Mouse (Mus musculus): ENCODE results near the gene Nedd9. TPM values are rescaled to one million over a fixed set of nuclear protein-coding genes. Genes with fewer than 3 reads are reported as not detected.

The Nedd9 gene
- polyA plus RNA-seq (2015; fragmentation: Nextera tagmentation; extraction: Ambion mirVana): 76.1 and 77.6 TPM in 2 replicates

DNA sequence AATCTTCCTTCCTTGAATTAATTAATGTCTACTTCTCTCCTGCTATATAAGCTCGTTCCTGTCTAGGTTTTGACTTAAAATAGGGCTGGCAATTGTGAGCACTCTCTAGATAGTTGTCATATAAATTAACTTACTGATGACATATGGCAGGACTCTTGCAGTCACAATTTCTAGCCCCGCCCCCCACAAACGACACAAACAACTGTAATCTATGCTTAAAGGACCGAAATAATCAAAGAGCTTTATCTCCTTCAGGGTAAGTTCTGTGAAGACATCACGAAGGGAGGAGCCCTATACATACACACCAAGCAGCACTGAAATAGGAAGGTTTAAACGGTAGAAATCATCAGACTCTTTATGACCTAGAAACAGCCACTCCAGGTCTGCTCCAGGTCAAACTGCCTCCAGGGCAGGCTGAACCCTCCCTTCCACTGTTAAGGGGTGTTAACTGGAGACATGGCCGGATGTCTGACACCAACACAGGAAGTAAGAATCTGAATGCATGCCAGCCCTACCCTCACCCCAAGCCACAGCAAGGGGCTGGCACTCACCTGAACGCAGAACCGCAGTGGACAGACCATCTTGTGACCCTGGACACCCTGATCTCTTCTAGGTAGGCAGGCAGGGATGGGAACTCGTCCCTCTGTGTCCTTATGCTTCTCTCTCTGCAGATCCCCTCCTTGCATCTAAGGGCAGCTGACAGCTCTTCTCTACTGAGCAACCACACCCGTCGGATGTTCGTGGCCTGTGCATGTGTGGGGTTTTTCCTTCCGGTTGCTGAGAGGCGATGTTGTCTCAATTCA, at the start of gene Nedd9:
Nedd9 (minus strand) TSS at position 757 of the 803 bp plus-strand sequence.
- peak; percentile 70 for ATAC-seq (ENCODE audit: low read depth)
- Histone ChIP-seq H3K27ac (ENCODE audit: low read length) (peak within 1 kb of the TSS; percentile 42; the same call in 1 of the 2 replicates), H3K9me3 (ENCODE audit: control insufficient read depth, low read length) (no peaks in the 10 kb centered on the region), H3K36me3 (ENCODE audit: control insufficient read depth, insufficient read depth, low read length) (no peaks in the 10 kb centered on the region), H3K27me3 (ENCODE audit: control insufficient read depth, insufficient read depth, low read depth, low read length) (no peaks in the 10 kb centered on the region), H3K4me1 (replicated peaks; ENCODE audit: control insufficient read depth, insufficient read depth, low read length) (peaks cover 8% of the 10 kb centered on the region; the same call in 1 of the 2 replicates), H3K4me3 (ENCODE audit: low read length) (no peak within 1 kb of the TSS), H3K4me2 (ENCODE audit: low read depth, low read length) (0 out of 2 replicates have a peak within 1 kb of the TSS, but pooled peaks have one; percentile 12), H3K9ac (ENCODE audit: low read length) (no peak within 1 kb of the TSS; the same call in 1 of the 2 replicates)
- WGBS: 49% methylated on average over 15 of the region's 15 CpGs

DNA sequence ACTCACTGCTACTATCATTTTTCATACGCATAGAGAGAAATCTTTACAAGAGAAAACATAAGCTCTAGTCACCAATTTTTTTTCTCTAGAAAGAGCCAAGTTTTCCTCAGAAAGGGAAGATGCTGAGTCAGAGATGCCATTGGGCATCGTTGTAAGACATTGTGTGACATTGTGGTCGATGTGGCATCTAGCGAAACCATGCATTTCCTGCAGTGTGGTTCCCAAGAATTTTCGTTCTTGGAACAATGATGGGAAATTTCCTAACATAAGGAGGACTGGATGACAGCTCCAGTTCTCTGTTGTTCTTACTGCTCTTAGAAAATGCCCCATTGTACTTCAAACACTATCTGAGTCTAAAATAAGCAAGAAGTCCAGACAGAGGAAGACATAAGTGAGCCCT, 45.5 kb upstream of the Nedd9 start:
- WGBS: 69% methylated on average over 5 of the region's 5 CpGs
- Histone ChIP-seq H3K4me1 (replicated peaks; ENCODE audit: control insufficient read depth, insufficient read depth, low read length) (no peaks in the 10 kb centered on the region), H3K9ac (ENCODE audit: low read length) (no peak overlapping the region), H3K4me2 (ENCODE audit: low read depth, low read length) (no peak overlapping the region), H3K27me3 (ENCODE audit: control insufficient read depth, insufficient read depth, low read depth, low read length) (no peaks in the 10 kb centered on the region), H3K27ac (ENCODE audit: low read length) (no peak overlapping the region), H3K9me3 (ENCODE audit: control insufficient read depth, low read length) (no peaks in the 10 kb centered on the region), H3K36me3 (ENCODE audit: control insufficient read depth, insufficient read depth, low read length) (no peaks in the 10 kb centered on the region), H3K4me3 (ENCODE audit: low read length) (no peak overlapping the region)
- ATAC-seq (ENCODE audit: low read depth): no peak

DNA sequence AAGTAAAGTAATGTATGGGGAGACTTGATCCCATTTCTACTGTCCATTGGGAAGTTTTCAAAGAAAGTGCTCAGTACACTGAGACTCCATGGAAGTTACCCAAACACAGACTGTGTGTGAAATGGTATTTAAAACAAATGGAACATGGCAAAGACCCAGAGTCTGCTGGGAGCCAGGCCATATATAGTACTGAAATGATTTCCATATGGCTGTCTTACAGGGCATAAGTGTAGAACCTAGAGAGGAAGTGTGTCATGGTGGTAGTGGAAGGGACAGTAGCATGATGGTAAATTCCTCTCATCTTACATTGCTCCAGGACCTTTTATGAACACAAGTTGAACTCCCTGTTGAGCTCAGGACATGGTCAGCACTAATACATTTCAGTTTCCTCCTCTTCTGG, 43.2 kb upstream of the Nedd9 start:
- Histone ChIP-seq H3K9me3 (ENCODE audit: control insufficient read depth, low read length) (no peaks in the 10 kb centered on the region), H3K4me3 (ENCODE audit: low read length) (no peak overlapping the region), H3K27me3 (ENCODE audit: control insufficient read depth, insufficient read depth, low read depth, low read length) (no peaks in the 10 kb centered on the region), H3K9ac (ENCODE audit: low read length) (no peak overlapping the region), H3K4me2 (ENCODE audit: low read depth, low read length) (no peak overlapping the region), H3K4me1 (replicated peaks; ENCODE audit: control insufficient read depth, insufficient read depth, low read length) (no peaks in the 10 kb centered on the region), H3K27ac (ENCODE audit: low read length) (no peak overlapping the region), H3K36me3 (ENCODE audit: control insufficient read depth, insufficient read depth, low read length) (no peaks in the 10 kb centered on the region)
- peak; percentile 76 for ATAC-seq (ENCODE audit: low read depth)

DNA sequence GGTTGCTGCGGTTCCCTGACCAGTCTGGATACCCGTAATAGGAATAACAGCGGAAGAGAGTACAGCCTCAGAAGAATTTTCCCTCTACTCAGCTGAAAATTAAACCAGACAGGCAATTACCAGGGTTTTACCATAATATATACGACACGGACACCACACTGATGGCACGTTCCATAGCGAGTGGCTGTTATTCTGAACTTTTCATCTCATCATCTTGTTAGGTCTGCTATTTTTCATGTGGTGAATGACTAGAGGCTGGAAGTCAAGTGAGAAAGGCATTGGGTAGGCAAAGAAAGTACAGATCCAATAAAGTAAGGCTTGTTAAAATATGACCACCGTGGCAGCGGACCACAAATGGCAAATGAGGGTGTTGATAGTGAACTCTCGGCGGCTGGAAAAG, 37.0 kb upstream of the Nedd9 start:
- Histone ChIP-seq H3K27me3 (ENCODE audit: control insufficient read depth, insufficient read depth, low read depth, low read length) (no peaks in the 10 kb centered on the region), H3K4me2 (ENCODE audit: low read depth, low read length) (no peak overlapping the region), H3K4me3 (ENCODE audit: low read length) (no peak overlapping the region), H3K9me3 (ENCODE audit: control insufficient read depth, low read length) (no peaks in the 10 kb centered on the region), H3K4me1 (replicated peaks; ENCODE audit: control insufficient read depth, insufficient read depth, low read length) (0 out of 2 replicates have a peak, but pooled peaks cover 2% of the 10 kb centered on the region), H3K36me3 (ENCODE audit: control insufficient read depth, insufficient read depth, low read length) (no peaks in the 10 kb centered on the region), H3K9ac (ENCODE audit: low read length) (no peak overlapping the region), H3K27ac (ENCODE audit: low read length) (no peak overlapping the region)
- no peak for ATAC-seq (ENCODE audit: low read depth)
- WGBS: 89% methylated on average over 11 of the region's 11 CpGs

- 73% methylated on average over 4 of the region's 4 CpGs for WGBS
- Histone ChIP-seq H3K27me3 (ENCODE audit: control insufficient read depth, insufficient read depth, low read depth, low read length) (no peaks in the 10 kb centered on the region), H3K27ac (ENCODE audit: low read length) (no peak overlapping the region), H3K9me3 (ENCODE audit: control insufficient read depth, low read length) (no peaks in the 10 kb centered on the region), H3K4me2 (ENCODE audit: low read depth, low read length) (no peak overlapping the region), H3K36me3 (ENCODE audit: control insufficient read depth, insufficient read depth, low read length) (no peaks in the 10 kb centered on the region), H3K9ac (ENCODE audit: low read length) (no peak overlapping the region), H3K4me3 (ENCODE audit: low read length) (no peak overlapping the region), H3K4me1 (replicated peaks; ENCODE audit: control insufficient read depth, insufficient read depth, low read length) (peaks cover 7% of the 10 kb centered on the region)
- no peak for ATAC-seq (ENCODE audit: low read depth)
These were observed 34.1 kb upstream of the Nedd9 start for GRCm38 (mm10) chr13:41521296-41521695.

DNA sequence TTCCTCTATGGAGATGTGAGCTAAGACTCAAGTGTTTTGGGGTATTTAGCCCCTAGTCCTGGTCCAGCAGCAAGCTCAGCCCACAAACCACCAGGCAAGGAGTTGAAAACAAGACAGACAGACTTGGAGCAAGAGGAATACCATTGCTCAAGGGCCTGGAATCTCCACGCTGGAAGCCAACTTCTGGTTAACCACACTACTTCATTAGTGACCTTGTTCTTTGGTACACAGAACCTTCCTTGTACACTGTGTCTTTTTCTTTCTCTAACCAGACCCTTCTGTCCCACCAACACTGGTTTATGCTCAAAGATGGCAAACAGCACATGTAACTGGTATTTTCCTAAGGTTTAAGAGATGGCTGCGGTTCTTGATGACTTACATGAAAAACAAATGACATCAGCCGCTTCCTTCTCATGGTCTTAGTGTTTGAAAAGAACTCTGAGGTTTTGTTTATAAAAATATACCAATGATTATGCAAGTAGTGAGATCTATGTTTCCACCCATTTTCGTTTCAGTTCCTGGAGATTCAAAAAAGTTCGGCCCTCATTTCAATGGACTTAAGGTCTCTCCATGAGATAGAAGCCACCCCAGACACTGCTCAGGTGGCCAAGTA, 33.5 kb upstream of the Nedd9 start:
- H3K36me3 ChIP-seq (ENCODE audit: control insufficient read depth, insufficient read depth, low read length): no peaks in the 10 kb centered on the region
- H3K4me2 ChIP-seq (ENCODE audit: low read depth, low read length): no peak overlapping the region
- H3K4me3 ChIP-seq (ENCODE audit: low read length): no peak overlapping the region
- H3K27ac ChIP-seq (ENCODE audit: low read length): no peak overlapping the region
- ATAC-seq (ENCODE audit: low read depth): no peak
- 76% methylated on average over 5 of the region's 5 CpGs for WGBS
- peaks cover 9% of the 10 kb centered on the region for H3K4me1 ChIP-seq (replicated peaks; ENCODE audit: control insufficient read depth, insufficient read depth, low read length)
- no peak overlapping the region for H3K9ac ChIP-seq (ENCODE audit: low read length)
- H3K27me3 ChIP-seq (ENCODE audit: control insufficient read depth, insufficient read depth, low read depth, low read length): no peaks in the 10 kb centered on the region
- H3K9me3 ChIP-seq (ENCODE audit: control insufficient read depth, low read length): no peaks in the 10 kb centered on the region

DNA sequence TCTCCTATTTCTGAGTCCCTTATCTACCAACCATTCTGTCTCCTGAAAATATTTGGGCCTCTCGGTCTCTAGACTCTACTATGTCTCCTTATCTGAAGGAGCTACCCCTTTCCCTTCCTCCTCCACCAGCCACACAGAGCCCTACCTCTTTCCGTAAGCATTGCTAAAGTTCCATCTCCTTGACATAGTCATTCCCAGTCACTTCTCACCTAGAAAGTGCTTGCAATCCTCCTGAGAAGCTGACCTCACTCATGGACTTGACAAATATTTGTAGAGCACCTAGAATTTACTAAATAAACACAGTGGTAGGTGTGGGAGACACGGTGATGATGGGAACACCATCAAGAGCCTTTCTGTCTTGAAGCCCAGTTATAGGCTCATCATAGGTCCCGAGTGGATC, 32.6 kb upstream of the Nedd9 start:
- H3K9ac ChIP-seq (ENCODE audit: low read length): no peak overlapping the region
- H3K4me2 ChIP-seq (ENCODE audit: low read depth, low read length): no peak overlapping the region
- peak; percentile 34; the same call in 1 of the 2 replicates for ATAC-seq (ENCODE audit: low read depth)
- no peak overlapping the region for H3K27ac ChIP-seq (ENCODE audit: low read length)
- WGBS: 48% methylated on average over 4 of the region's 4 CpGs
- H3K4me3 ChIP-seq (ENCODE audit: low read length): no peak overlapping the region
- H3K36me3 ChIP-seq (ENCODE audit: control insufficient read depth, insufficient read depth, low read length): no peaks in the 10 kb centered on the region
- H3K9me3 ChIP-seq (ENCODE audit: control insufficient read depth, low read length): no peaks in the 10 kb centered on the region
- H3K27me3 ChIP-seq (ENCODE audit: control insufficient read depth, insufficient read depth, low read depth, low read length): no peaks in the 10 kb centered on the region
- H3K4me1 ChIP-seq (replicated peaks; ENCODE audit: control insufficient read depth, insufficient read depth, low read length): peaks cover 9% of the 10 kb centered on the region

DNA sequence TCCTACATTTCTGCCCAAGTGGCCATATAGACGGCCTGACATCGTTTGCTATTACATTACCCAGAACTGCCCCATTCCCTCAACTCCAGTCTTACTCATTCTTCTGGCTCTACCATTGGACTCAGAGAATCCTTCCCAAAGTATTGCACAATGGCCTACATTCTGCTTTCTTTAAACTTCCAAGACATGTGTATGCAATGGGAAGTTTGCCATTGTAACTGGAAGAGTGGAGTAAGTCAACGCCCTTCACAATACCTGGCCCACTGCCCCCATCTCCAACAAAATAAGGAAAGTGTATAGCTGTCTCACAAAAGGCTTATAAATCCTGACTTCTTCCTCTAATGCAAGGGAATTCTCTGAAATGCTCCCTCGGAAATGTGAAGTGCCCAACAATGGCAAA, 30.0 kb upstream of the Nedd9 start:
- peaks cover 11% of the 10 kb centered on the region for H3K4me1 ChIP-seq (replicated peaks; ENCODE audit: control insufficient read depth, insufficient read depth, low read length)
- WGBS: 74% methylated on average over 4 of the region's 4 CpGs

GRCm38 (mm10) chr13:41515749-41516148, 28.6 kb upstream of the Nedd9 start:
- 81% methylated on average over 4 of the region's 4 CpGs for WGBS

More for the DNA sequence above, 30.0 kb upstream of the Nedd9 start:
- no peaks in the 10 kb centered on the region for H3K36me3 ChIP-seq (ENCODE audit: control insufficient read depth, insufficient read depth, low read length)
- H3K4me2 ChIP-seq (ENCODE audit: low read depth, low read length): no peak overlapping the region
- no peak overlapping the region for H3K27ac ChIP-seq (ENCODE audit: low read length)
- H3K27me3 ChIP-seq (ENCODE audit: control insufficient read depth, insufficient read depth, low read depth, low read length): no peaks in the 10 kb centered on the region
- ATAC-seq (ENCODE audit: low read depth): no peak
- H3K4me3 ChIP-seq (ENCODE audit: low read length): no peak overlapping the region
- H3K9ac ChIP-seq (ENCODE audit: low read length): no peak overlapping the region
- H3K9me3 ChIP-seq (ENCODE audit: control insufficient read depth, low read length): no peaks in the 10 kb centered on the region

More at GRCm38 (mm10) chr13:41515749-41516148, 28.6 kb upstream of the Nedd9 start:
- ATAC-seq (ENCODE audit: low read depth): no peak
- Histone ChIP-seq H3K4me2 (ENCODE audit: low read depth, low read length) (no peak overlapping the region), H3K27me3 (ENCODE audit: control insufficient read depth, insufficient read depth, low read depth, low read length) (no peaks in the 10 kb centered on the region), H3K9me3 (ENCODE audit: control insufficient read depth, low read length) (no peaks in the 10 kb centered on the region), H3K36me3 (ENCODE audit: control insufficient read depth, insufficient read depth, low read length) (no peaks in the 10 kb centered on the region), H3K9ac (ENCODE audit: low read length) (no peak overlapping the region), H3K4me1 (replicated peaks; ENCODE audit: control insufficient read depth, insufficient read depth, low read length) (peaks cover 19% of the 10 kb centered on the region), H3K27ac (ENCODE audit: low read length) (no peak overlapping the region), H3K4me3 (ENCODE audit: low read length) (no peak overlapping the region)
